ENCODE assay signal across 8 mouse cellular contexts in genomic region chr11:106779388-106780088, GRCm38 (mm10). TPM values are rescaled to one million over a fixed set of nuclear protein-coding genes. Genes with fewer than 3 reads are reported as not detected.
DNase-seq lines count a peak whose midpoint lies in the region; ATAC-seq and TF ChIP-seq lines count a peak whose summit lies in the region.

TSS of gene Polg2 (minus strand) at chr11:106779537.

- intact Hi-C loops in heart, postnatal 25 days (cut with DNase I), result no loop called here

- DNase-seq in ES-CJ7 (ENCODE audit: low read depth, low spot score), result peak; percentile 94
- DNase-seq in cerebellum, adult 11 months, result peak; percentile 84
- DNase-seq in heart, postnatal 25 days (ENCODE audit: low spot score), result peak; percentile 89
- peak; percentile 89 to 95 for DNase-seq in layer of hippocampus, adult 18-20 months (ENCODE audit: low spot score in 2 of 2)
- peak; percentile 91 for DNase-seq in lung, adult 2 months
- DNase-seq in thymus, adult 18-20 months, result peak; percentile 89 to 92

- H3K27ac ChIP-seq in forebrain, embryonic 15.5 days (replicated peaks), result peak within 1 kb of the TSS; percentile 95

- no peak for TF ChIP-seq CTCF in lung, adult 2 months (IDR thresholded peaks at IDR 0.05; ENCODE audit: insufficient read depth, low read length)

- no peaks in the 10 kb centered on the region for H3K9me3 ChIP-seq in forebrain, embryonic 15.5 days

- H3K4me1 ChIP-seq in forebrain, embryonic 15.5 days, result peaks cover 34% of the 10 kb centered on the region
- H3K4me1 ChIP-seq in lung, adult 2 months (ENCODE audit: control insufficient read depth, insufficient read depth, low read length), result peaks cover 14% of the 10 kb centered on the region

- TF ChIP-seq POLR2A in lung, adult 2 months (IDR thresholded peaks at IDR 0.05; ENCODE audit: borderline replicate concordance, extremely low read depth, low read depth, low read length), result peak; percentile 97

- peak within 1 kb of the TSS; percentile 91 for H3K4me2 ChIP-seq in forebrain, embryonic 15.5 days (replicated peaks)

- no peaks in the 10 kb centered on the region for H3K27me3 ChIP-seq in forebrain, embryonic 15.5 days

- peaks cover 58% of the 10 kb centered on the region for H3K36me3 ChIP-seq in forebrain, embryonic 15.5 days

- H3K4me3 ChIP-seq in forebrain, embryonic 15.5 days, result peak within 1 kb of the TSS; percentile 75
- peak within 1 kb of the TSS; percentile 83 for H3K4me3 ChIP-seq in lung, adult 2 months (replicated peaks; ENCODE audit: extremely low read depth, low read depth, low read length)

- peak; percentile 99 for ATAC-seq in forebrain, embryonic 15.5 days (replicated peaks)
- ATAC-seq in neutrophil, adult 5-6 weeks (ENCODE audit: extremely low read depth, insufficient number of reproducible peaks, low FRiP score, poor library complexity, severe bottlenecking), result peak; percentile 81

- 3% methylated on average over 30 of the region's 30 CpGs for WGBS in forebrain, embryonic 15.5 days
- WGBS in lung, adult 2 months, result under 1% methylated on average over 30 of the region's 30 CpGs

- peak within 1 kb of the TSS; percentile 82 for H3K9ac ChIP-seq in forebrain, embryonic 15.5 days (replicated peaks)

RNA-seq across cellular contexts. Expression of gene Polg2, which starts in this region (rescaled TPM):
- polyA plus RNA-seq in forebrain, embryonic 15.5 days (2015; fragmentation: Nextera tagmentation; extraction: Ambion mirVana), result 9.9 and 11.0 TPM in 2 replicates
- total RNA-seq in heart, postnatal 25 days (2021), result 1 to 10 TPM; 4.2 to 4.9 TPM
- 1 to 10 TPM; 4.0 to 4.9 TPM for total RNA-seq in layer of hippocampus, adult 18-20 months (2021)
- 4.8 and 6.3 TPM in 2 replicates for polyA plus RNA-seq in lung, adult 2 months (2012; rRNA removed)
- 83.1 and 88.6 TPM in 2 replicates for total RNA-seq in neutrophil, adult 5-6 weeks (2017)

Comparison
In these comparisons a context has a peak if more than half of its experiments do, and no peak if none do; other contexts are left out.
1. Peak in every context shown above with its lines: DNase-seq, ATAC-seq, H3K4me3 ChIP-seq and H3K27ac ChIP-seq.
2. RNA of gene Polg2 (total RNA-seq): 83.1 to 88.6 TPM in neutrophil, adult 5-6 weeks; 4.2 to 4.9 TPM in heart, postnatal 25 days and 4.0 to 4.9 TPM in layer of hippocampus, adult 18-20 months; every median in the first group is over 10 times any median in the second.